Mouse (Mus musculus) cerebellum, adult (tissue): ENCODE measurements around the gene Lfng.
A peak's percentile ranks its signal among the peaks of the same experiment; 100 is the strongest.

Experiments used
- ATAC-seq: cut with Nextera tagmentation; 2 replicates; pipeline ENCODE4 v1.9.2; 2017; ENCODE audit warnings: mild to moderate bottlenecking, moderate library complexity, mixed read lengths; ENCODE audit not compliant: insufficient number of reproducible peaks, low FRiP score, low TSS enrichment

Lfng gene

DNA sequence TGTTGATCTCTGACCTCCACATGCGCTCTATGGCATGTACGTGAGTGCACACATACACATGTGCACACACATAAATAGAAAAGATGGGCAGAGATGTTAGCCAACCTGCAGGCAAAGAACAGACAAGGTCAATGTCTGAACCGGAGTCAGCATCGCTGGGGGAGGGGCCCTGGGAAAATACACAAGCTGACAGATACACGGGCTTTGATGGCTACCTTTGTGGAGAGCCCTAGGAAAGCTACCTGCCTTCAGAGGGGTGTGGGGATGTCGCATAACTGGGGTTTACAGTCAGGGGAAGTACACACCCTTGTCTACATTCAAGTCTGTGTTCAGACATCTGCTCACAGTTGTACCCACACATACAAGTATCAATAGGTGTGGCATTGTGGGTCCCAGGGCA is 31.4 kb downstream of the Lfng start:
- ATAC-seq, result no peak

DNA sequence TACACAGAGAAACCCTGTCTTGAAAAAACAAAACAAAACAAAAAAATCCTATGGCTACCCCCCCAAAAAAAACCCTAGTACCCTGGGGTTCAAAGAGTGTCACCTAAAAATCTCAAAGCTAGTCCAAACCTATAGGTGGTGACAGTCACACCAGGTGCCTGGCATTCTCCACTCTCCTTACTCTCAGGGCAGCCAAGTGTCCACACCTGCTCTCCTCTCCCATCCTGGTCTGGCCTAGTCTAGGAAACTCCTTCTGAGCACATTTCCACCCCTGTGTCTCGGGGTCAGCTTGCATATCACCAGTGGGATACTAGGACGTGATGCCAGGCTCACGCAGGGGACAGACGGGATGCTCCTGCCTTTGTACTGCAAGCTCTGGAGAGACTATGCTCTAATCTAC is 32.2 kb downstream of the Lfng start:
- ATAC-seq, result no peak

DNA sequence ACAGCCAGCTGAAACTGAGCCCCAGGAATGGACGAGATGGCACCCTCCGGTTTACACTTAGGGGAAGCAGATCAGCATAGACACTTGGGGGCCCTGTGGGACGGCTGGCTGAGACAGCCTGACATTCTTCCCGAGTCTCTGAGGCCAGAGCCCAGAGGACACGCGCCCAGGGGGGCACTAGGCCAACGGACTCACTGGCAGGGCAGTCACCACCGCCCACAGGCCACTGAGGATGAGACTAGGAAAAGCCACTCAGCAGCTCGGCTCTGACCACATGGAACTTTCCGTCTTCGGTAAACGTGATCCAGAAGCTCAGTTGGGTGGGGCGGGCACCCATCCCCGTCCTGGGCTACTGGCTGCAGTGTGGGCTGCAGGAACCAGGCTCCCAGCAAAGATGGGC is 32.8 kb downstream of the Lfng start:
- ATAC-seq, result no peak

DNA sequence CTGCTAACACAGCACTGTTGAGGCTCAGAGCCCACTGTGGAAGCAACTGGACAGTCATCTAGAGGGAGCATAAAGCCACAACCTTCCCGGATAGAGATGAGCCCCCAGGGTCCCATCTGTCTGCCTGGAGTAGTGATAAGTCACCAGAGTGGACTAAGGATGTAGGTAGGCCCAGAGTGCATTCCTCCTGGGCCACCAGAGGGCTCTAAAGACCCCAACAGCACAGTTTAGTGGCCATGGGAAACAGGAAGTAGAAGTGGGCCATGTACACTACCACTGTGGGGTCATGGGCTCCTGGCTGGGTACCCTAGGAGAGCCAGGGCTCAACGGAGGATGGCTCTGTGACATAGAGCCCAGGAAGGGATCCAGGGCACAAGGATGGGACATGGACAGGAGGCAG is 33.7 kb downstream of the Lfng start:
- no peak for ATAC-seq

DNA sequence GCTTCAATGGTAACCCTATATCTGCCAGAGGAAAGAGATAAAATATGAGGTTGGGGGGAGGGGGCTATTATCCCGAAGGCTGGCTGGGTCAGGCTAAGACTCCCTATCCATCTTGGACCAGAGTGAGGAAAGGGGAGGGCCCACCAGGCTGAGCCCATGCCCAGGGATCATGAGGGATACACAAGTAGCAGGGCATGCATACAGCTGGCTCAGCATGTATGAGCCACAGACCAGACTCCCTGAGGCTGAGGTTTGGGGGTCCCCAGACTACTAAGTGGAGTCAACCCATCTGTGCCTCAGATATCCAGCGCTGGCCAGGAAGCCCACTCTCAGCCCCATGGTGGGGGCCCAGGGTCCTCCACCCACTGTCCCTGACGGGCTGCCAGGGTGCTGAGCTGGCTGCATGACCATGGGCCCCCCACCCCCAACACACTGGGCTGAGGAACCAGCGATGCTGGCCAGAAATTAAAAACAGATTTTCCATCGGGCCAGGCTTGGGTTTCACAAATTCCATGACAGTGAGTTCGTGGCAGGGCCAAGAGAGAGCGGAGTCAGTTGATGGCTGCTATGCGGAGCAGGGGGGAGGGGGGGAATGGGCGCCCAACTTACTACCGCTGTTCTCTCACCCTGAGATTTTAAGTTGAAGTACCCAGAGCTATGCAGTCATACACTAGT is 34.3 kb downstream of the Lfng start:
- ATAC-seq, result no peak

DNA sequence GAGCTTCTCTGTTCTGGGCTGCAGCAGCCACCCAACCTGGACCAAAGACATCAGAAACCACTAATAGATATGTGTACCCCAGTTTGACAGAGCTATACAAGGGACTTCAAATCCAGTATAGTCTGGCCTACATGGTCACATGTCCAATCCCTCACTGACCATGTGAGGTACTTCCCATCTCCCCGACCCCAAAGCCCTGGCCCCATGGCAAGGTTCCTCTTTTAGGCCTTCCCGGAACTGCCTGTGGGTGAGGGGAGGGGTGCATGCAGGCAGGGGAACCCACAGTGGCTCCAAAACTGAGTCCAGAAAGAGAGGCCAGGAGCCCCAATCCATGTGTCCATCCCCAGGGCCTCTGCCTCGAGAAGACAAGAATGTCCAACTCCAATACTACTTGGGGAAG is 35.0 kb downstream of the Lfng start:
- no peak for ATAC-seq

DNA sequence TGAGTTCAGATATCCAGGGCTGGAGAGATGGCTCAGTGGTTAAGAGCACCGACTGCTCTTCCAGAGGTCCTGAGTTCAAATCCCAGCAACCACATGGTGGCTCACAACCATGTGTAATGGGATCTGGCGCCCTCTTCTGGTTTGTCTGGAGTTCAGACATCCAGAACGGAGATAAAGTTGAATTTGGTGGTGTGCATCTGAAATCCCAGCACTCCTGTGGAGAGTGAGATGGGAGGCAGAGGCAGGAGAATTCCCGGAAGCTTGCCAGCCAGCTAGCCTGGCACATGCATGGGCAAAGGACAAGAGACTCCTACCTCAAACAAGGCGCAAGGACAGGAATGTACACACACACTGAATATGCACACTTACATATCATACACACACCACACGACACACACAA is 37.1 kb downstream of the Lfng start:
- ATAC-seq, result no peak

DNA sequence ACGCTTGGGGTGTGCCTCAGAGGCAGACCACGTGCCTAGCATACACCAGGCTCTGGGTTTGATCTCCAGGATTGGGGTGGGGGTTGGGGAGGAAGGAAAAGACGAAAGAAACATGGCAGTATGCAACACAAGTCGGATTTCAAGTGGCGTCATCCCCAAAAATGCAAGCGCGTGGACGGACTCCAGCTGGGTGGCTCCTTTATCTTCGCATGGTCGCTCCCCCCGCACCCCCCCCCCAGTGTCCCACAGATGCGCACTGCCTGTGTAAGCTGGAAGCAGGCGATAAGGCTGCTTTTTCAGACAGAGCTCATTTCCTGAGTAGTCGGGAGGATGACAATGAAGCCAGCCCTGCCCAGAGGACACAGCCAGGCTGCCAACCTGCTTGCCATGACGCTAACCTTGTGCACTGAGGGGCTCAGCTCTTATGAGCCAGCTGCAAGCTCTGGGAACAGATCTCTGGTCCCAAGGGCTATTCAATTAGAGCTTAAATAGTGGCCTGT is 37.6 kb downstream of the Lfng start:
- ATAC-seq, result no peak

DNA sequence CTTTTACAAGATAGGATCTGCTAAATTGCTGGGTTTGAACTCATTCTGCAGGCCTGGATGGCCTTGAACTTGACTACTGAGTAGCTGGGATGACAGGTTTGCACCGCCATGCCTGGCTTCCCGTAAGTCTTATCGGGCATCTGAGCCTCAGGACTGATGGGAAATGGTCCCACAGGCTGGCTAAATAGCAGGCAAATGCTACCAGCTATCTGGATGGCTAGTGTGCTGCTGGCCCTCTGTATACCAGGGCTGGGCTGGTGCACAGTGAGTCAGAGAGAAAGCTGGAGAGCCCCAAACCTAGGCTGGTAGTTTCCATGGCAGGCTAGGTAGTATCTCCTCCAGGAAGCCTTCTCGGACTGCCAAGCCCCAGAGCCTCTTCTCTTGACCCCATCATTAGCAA is 38.3 kb downstream of the Lfng start:
- no peak for ATAC-seq

DNA sequence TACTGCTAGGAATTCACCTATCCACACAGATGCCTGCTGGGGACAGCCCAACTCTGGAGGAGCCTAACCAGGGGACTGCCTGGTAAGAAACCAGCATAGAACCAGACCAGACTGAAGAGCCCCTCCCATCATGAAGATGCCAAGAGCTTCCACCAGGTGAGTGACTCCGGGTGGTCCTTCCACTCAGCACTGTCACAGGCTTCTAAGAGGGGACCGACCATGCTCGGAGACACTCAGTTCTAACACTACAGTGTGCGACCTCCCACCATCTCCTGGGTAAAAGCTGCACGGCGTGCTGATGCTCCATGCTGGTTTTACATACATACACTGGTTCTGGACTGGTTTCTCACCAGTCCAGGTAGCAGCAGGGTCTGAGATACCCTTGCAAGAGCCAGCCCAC is 39.1 kb downstream of the Lfng start:
- no peak for ATAC-seq

DNA sequence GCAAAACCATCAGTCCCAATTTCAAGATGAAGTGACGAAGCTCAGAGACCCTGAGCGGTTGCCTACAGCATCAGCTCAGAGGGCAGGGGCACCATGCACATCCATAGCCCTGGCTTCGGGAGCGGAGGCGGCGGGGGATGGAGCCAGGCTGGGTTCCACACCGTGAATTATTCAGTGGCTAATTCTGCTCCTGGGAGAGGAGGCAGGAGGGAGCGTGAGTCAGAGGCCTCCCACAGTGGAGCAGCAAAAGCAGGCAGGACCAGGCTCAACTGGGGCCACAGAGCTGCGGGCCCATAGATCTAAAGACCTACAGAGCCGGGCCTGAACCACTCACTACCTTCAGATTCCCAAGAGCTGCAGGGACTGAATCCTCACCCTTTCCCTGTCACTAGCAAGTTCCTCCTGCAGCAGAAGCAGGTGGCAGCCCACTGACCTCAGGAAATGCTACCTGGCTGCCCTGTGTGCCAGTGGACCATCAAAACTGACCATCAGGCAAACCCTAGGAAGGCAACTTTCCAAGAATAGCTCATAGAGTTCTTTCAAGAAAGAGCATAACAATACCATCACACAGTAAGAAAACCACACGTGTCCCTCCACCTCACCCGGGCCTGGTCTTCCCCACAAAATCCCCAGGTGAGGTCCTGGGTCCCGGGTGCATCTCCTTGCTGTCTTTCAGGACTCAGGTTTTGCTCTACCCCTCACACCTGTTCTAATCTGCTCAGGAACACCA is 40.1 kb downstream of the Lfng start:
- ATAC-seq, result no peak

DNA sequence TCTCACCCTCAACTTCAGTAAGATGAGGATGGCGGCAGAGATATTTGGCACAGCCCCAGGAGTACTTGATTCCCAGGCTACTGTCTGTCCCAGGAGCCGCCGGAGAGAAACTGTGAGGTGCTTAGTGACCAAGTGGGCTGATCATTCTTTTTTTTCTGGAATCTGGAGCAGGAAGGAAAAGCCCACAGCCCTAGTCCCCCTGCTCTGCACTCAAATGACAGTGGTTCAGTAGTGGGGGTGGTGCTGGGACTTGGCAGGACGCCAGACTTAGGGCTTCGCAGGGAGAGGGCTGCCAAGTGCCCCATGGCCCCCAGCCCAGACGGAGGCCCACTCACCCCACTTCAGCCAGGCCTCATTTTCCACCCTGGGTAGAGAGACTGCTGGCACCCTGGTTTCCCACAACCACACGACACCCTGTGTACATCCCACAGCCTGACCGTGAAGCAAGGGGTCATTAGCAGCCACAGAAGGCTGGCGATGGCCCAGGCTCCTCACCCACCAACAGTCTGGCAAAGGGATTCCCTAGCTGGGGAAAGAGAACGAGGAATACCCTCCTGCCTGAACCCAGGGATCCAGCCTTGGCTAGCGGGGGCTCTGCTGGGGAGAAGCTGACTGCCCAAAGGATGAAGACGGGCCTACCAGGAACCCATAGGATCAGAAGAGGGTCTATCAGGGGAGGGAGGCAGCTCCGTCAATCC is 40.9 kb downstream of the Lfng start:
- ATAC-seq, result 0 out of 2 replicates have a peak, but pooled peaks have one; percentile 2

DNA sequence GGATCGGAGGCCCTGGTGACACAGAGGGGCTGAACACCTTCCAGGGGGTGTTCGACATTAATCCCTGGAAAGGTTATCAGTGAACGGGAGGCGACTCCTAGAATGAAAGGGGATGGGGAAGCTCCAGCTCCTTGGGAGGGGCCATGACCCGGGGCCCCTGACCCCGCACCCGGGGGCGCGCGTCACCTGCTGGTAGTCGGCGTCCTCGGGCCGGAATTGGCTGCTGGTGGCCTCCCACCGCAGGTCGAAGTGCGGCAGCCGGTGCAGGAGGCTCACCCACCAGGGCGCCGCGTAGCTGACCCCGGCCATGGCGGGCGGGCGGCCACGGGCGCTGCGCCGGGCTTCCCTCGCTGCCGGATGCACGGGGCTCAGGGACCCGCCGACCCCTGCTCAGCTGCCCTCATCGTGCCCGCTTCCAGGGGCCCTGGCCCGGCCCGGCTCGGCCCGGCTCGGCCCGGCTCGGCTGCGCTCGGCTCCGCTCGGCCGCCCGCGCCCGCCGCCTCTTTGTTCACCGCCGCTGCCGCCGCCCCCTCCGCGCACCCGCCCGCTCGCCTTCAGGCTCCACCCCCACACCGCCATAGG is 41.5 kb downstream of the Lfng start, which contains the start of gene Ttyh3:
Gene Ttyh3, minus strand, starts transcription at position 513 of the 582 bp plus-strand sequence.
- peak; percentile 56 for ATAC-seq

DNA sequence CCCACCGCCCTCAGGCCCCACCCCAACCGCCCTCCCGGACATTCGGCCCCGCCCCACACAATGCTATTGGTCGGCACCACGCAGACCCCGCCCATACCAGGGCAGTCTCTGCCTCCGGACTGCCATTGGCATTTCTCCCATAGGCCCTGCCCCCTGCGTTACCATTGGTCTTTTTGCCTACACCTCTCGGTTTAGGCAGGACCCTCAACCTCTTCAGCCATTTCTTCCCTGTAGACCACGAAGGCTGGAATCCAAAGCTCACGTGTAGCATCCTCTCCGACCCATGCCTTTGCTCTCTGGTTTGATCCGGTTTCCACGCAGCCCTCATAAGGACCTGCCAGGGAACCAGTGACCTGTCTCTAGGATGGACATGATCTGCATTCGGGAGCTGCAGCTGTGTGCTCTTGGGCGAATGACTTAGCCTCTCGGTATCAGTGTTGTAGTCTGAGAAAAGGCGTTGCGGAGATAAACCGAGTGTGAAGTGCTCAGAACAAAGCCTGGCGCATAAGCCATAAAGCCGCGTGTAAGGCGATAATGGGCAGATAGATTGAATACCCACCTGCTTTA is 42.1 kb downstream of the Lfng start:
- ATAC-seq, result peak; percentile 73

DNA sequence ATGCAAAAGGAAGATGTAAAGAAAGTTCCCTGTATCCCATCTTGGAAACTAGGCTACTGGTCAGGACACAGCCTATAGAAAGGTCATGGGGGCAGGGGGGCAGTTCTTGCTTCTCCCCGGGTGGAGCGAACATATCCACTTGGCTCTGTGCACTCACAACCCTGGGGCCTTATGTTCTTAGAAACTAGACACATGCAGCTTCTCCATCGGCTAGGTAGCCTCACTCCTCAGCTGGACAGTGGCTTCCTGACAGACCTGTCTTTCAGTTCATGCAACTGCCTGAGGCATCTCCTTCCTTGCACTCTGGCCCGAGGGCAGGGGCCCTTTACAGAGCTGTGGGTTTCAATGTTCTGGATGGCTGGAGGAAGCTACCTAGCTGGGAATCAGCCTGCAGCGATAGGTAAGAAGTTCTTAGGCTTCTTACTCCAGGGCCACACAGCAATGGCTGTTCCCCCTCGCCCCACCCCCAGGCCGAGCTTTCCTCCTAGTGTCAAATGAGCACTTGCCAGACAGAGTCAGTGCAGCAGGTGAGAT is 42.8 kb downstream of the Lfng start:
- no peak for ATAC-seq

DNA sequence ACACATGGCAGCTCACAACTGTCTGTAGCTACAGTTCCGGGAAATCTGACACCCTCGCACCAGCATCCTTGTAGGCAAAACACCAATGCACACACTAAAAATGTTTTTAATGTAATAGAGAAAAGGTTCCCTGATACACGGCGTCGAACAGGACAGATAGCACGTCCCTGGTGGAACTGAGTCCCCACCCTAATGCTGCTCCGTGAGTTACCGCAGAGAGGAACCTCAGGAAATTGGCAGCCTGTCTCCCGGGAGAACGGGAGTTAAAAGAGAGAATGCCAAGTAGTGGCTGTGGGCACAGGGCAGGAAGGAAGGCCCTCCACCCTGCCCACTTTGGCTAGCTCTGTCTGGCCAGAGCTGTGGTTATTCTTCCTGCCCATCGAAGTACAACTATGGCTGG is 44.1 kb downstream of the Lfng start:
- ATAC-seq, result no peak

DNA sequence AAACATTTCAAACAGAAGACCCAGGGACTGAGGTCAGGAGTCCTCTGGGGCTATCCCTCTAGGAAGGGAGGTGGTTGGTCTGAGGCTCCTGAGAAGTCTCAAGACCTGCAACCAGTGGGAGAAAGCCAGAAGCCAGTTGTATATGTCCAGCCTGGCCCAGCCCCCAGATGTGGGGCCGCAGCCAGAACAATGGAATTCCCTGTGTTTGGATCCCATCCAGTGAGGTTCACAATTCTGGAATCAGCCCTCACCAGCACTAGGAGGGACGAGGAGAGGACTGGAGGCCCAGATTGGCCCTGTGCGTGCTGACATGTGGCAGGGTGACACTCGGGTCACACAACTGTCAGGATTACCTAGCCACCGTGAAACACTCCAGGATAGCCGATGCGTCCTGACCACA is 45.5 kb downstream of the Lfng start:
- no peak for ATAC-seq

DNA sequence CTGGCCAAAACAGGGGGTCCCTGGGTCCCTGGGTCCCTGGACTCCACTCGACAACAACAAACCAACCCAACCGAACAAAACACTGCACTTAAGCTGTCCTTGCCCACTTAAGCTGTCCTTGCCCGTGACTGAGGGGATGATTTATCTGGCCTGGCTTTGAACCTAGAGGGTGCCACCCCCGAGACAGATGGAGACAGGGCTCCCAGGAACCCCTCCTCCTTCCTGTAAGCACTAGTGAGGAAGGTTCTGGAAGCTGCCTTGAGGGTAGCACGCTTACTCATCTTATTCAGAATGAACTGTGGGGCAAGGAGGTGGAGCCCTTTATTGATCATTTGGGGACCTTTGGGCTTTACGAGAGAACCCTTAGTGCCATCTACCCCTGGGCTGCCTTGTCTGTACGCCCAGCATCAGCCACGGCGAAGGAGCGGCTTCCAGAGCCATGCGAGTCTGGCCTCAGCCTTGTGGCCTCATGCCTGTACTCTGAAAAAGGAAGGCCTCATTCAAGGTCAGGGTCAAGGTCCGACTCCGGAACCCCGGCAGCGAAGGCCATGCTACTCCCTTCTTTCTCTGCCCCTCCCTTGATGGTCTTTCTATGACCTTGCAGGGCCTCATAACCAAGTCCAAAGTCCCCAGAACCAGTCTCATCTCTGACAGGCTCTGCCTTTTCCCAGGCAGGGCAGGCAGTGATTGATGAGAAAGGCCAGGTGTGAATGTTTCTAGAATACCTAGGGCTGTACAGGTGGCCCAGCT is 47.2 kb downstream of the Lfng start:
- no peak for ATAC-seq

DNA sequence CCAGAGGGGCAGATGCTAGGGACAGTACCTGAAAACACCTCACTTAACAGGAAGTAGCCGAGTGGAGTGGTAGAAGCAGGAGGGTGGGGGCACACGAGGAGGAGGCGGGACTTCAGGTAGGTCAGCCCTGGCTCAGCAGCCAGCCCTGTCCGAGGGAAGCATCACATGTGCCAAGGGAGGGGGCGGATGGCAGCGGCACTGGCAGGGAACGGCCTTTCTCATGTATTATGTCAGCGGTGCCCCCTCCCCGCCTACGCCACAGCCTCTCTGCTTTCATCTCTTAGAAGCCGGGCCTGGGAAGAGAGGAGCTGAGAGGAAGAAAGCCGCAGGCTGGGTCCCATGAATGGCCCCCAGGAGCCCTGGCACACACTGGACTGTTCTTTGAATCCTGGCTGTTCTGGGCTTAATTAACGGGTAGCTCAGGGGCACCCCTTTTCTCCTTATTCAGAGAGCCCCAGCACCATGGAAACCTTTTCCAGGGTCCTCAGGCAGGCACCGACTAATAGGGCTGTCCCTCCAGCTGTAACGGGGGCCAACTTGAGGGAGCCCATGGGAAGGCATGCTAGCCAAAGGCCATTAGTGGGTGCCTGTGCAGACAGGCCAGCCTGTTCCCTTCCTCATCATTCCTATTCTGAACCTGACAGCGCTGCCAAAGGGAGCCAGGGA is 52.6 kb downstream of the Lfng start:
- ATAC-seq, result peak; percentile 53; the same call in 1 of the 2 replicates
